Mouse (Mus musculus): ENCODE results near the gene Clptm1. TPM values are rescaled to one million over a fixed set of nuclear protein-coding genes. Genes with fewer than 3 reads are reported as not detected.
"Not testable (repeated sequence)": the region's sequence is repeated elsewhere in the genome, so short reads cannot be mapped to it uniquely, and the experiment has no call there.

The Clptm1 gene
- polyA plus RNA-seq, 1 experiment from 2014 or later = 85.8 TPM

- no peak for ATAC-seq (ENCODE audit: insufficient read depth, low FRiP score, low read depth)
- Histone ChIP-seq H3K4me2 (no peak overlapping the region), H3K27ac (no peak overlapping the region), H3K9me3 (no peaks in the 10 kb centered on the region), H3K27me3 (replicated peaks) (no peaks in the 10 kb centered on the region), H3K36me3 (no peaks in the 10 kb centered on the region), H3K4me1 (peaks cover 4% of the 10 kb centered on the region; the same call in 1 of the 2 replicates), H3K9ac (no peak overlapping the region), H3K4me3 (replicated peaks) (no peak overlapping the region)
- 92% methylated on average over 7 of the region's 7 CpGs for WGBS
Measured at GRCm38 (mm10) chr7:19620811-19621210, 44.0 kb downstream of the Clptm1 start.

- peak; percentile 47; the same call in 1 of the 2 replicates for ATAC-seq (ENCODE audit: insufficient read depth, low FRiP score, low read depth)
- Histone ChIP-seq H3K4me3 (replicated peaks) (peak overlapping the region; percentile 32), H3K27ac (no peak overlapping the region), H3K27me3 (replicated peaks) (no peaks in the 10 kb centered on the region), H3K9ac (no peak overlapping the region), H3K9me3 (no peaks in the 10 kb centered on the region), H3K4me2 (peak overlapping the region; percentile 60), H3K36me3 (no peaks in the 10 kb centered on the region), H3K4me1 (peaks cover 4% of the 10 kb centered on the region; the same call in 1 of the 2 replicates)
- WGBS = 11% methylated on average over 35 of the region's 35 CpGs
Measured at GRCm38 (mm10) chr7:19619004-19619801, 45.6 kb downstream of the Clptm1 start.

GRCm38 (mm10) chr7:19615036-19615577 is 49.7 kb downstream of the Clptm1 start:
- no peak overlapping the region for H3K27ac ChIP-seq
- no peak for ATAC-seq (ENCODE audit: insufficient read depth, low FRiP score, low read depth)
- 80% methylated on average over 12 of the region's 12 CpGs for WGBS

GRCm38 (mm10) chr7:19610969-19611368 is 53.9 kb downstream of the Clptm1 start:
- ATAC-seq (ENCODE audit: insufficient read depth, low FRiP score, low read depth) = no peak
- 81% methylated on average over 5 of the region's 5 CpGs for WGBS
- H3K9me3 ChIP-seq = no peaks in the 10 kb centered on the region

More at GRCm38 (mm10) chr7:19615036-19615577, 49.7 kb downstream of the Clptm1 start:
- Histone ChIP-seq H3K9me3 (no peaks in the 10 kb centered on the region), H3K4me2 (no peak overlapping the region), H3K9ac (no peak overlapping the region), H3K27me3 (replicated peaks) (no peaks in the 10 kb centered on the region), H3K4me1 (peaks cover 4% of the 10 kb centered on the region; the same call in 1 of the 2 replicates), H3K4me3 (replicated peaks) (no peak overlapping the region), H3K36me3 (0 out of 2 replicates have a peak, but pooled peaks cover 5% of the 10 kb centered on the region)

GRCm38 (mm10) chr7:19609641-19610332 is 55.0 kb downstream of the Clptm1 start:
- 0 out of 2 replicates have a peak, but pooled peaks cover 5% of the 10 kb centered on the region for H3K36me3 ChIP-seq
- H3K9ac ChIP-seq = no peak overlapping the region
- H3K4me2 ChIP-seq = no peak overlapping the region
- no peaks in the 10 kb centered on the region for H3K9me3 ChIP-seq
- no peak overlapping the region for H3K4me3 ChIP-seq (replicated peaks)
- 86% methylated on average over 12 of the region's 12 CpGs for WGBS
- no peaks in the 10 kb centered on the region for H3K4me1 ChIP-seq
- ATAC-seq (ENCODE audit: insufficient read depth, low FRiP score, low read depth) = no peak
- no peaks in the 10 kb centered on the region for H3K27me3 ChIP-seq (replicated peaks)
- H3K27ac ChIP-seq = no peak overlapping the region

More at GRCm38 (mm10) chr7:19610969-19611368, 53.9 kb downstream of the Clptm1 start:
- Histone ChIP-seq H3K9ac (no peak overlapping the region), H3K4me1 (no peaks in the 10 kb centered on the region), H3K4me2 (no peak overlapping the region), H3K27me3 (replicated peaks) (no peaks in the 10 kb centered on the region), H3K27ac (no peak overlapping the region), H3K36me3 (0 out of 2 replicates have a peak, but pooled peaks cover 5% of the 10 kb centered on the region), H3K4me3 (replicated peaks) (no peak overlapping the region)

GRCm38 (mm10) chr7:19607291-19607690 is 57.5 kb downstream of the Clptm1 start:
- peaks cover 15% of the 10 kb centered on the region for H3K4me1 ChIP-seq
- no peak overlapping the region for H3K4me3 ChIP-seq (replicated peaks)
- WGBS = 77% methylated on average over 5 of the region's 5 CpGs
- no peaks in the 10 kb centered on the region for H3K27me3 ChIP-seq (replicated peaks)
- H3K9ac ChIP-seq = no peak overlapping the region
- H3K9me3 ChIP-seq = no peaks in the 10 kb centered on the region
- no peak overlapping the region for H3K27ac ChIP-seq
- no peak overlapping the region for H3K4me2 ChIP-seq
- no peak for ATAC-seq (ENCODE audit: insufficient read depth, low FRiP score, low read depth)
- 0 out of 2 replicates have a peak, but pooled peaks cover 5% of the 10 kb centered on the region for H3K36me3 ChIP-seq

- peak overlapping the region; percentile 59; the same call in 1 of the 2 replicates for H3K27ac ChIP-seq
- not testable (repeated sequence) for H3K9ac ChIP-seq
Measured at GRCm38 (mm10) chr7:19604606-19605214, 60.1 kb downstream of the Clptm1 start.

GRCm38 (mm10) chr7:19603849-19604605 is 60.8 kb downstream of the Clptm1 start, which contains the start of gene Clasrp:
Clasrp (minus strand) TSS chr7:19604486.
- 1% methylated on average over 57 of the region's 57 CpGs for WGBS
- ATAC-seq (ENCODE audit: insufficient read depth, low FRiP score, low read depth) = peak; percentile 90
- Histone ChIP-seq H3K9me3 (no peaks in the 10 kb centered on the region), H3K27ac (peak within 1 kb of the TSS; percentile 80), H3K4me1 (peaks cover 21% of the 10 kb centered on the region), H3K4me3 (replicated peaks) (peak within 1 kb of the TSS; percentile 100), H3K36me3 (peaks cover 5% of the 10 kb centered on the region; the same call in 1 of the 2 replicates), H3K9ac (peak within 1 kb of the TSS; percentile 100), H3K27me3 (replicated peaks) (no peaks in the 10 kb centered on the region), H3K4me2 (peak within 1 kb of the TSS; percentile 72)

More at GRCm38 (mm10) chr7:19604606-19605214, 60.1 kb downstream of the Clptm1 start:
- 57% methylated on average over 10 of the region's 10 CpGs for WGBS
- H3K27me3 ChIP-seq (replicated peaks); H3K36me3 ChIP-seq; ATAC-seq (ENCODE audit: insufficient read depth, low FRiP score, low read depth); H3K9me3 ChIP-seq: not testable (repeated sequence)
- H3K4me1 ChIP-seq = peaks cover 21% of the 10 kb centered on the region
- H3K4me3 ChIP-seq (replicated peaks) = peak overlapping the region; percentile 100
- H3K4me2 ChIP-seq = peak overlapping the region; percentile 72

- Histone ChIP-seq H3K4me2 (peak overlapping the region; percentile 72), H3K36me3 (peaks cover 10% of the 10 kb centered on the region; the same call in 1 of the 2 replicates), H3K27me3 (replicated peaks) (no peaks in the 10 kb centered on the region), H3K4me1 (peaks cover 21% of the 10 kb centered on the region), H3K9ac (peak overlapping the region; percentile 100; the same call in 1 of the 2 replicates), H3K27ac (no peak overlapping the region), H3K4me3 (replicated peaks) (peak overlapping the region; percentile 100), H3K9me3 (no peaks in the 10 kb centered on the region)
- 79% methylated on average over 12 of the region's 12 CpGs for WGBS
- ATAC-seq (ENCODE audit: insufficient read depth, low FRiP score, low read depth) = no peak
Measured at GRCm38 (mm10) chr7:19603055-19603454, 61.8 kb downstream of the Clptm1 start.

GRCm38 (mm10) chr7:19600562-19600961 is 64.3 kb downstream of the Clptm1 start:
- H3K4me1 ChIP-seq = peaks cover 21% of the 10 kb centered on the region
- WGBS = 69% methylated on average over 5 of the region's 5 CpGs
- H3K4me2 ChIP-seq = no peak overlapping the region
- no peak overlapping the region for H3K9ac ChIP-seq
- no peaks in the 10 kb centered on the region for H3K27me3 ChIP-seq (replicated peaks)
- peaks cover 22% of the 10 kb centered on the region; the same call in 1 of the 2 replicates for H3K36me3 ChIP-seq
- no peak overlapping the region for H3K4me3 ChIP-seq (replicated peaks)
- no peak overlapping the region for H3K27ac ChIP-seq
- no peak for ATAC-seq (ENCODE audit: insufficient read depth, low FRiP score, low read depth)
- no peaks in the 10 kb centered on the region for H3K9me3 ChIP-seq
